Mouse (Mus musculus) thymus, postnatal 36 days (tissue): ENCODE data around the gene Eps8l2.
A peak's percentile ranks its signal among the peaks of the same experiment; 100 is the strongest.
"Not testable (repeated sequence)": the region's sequence is repeated elsewhere in the genome, so short reads cannot be mapped to it uniquely, and the experiment has no call there.

ENCODE experiments used
- DNase-seq, 2 experiments: peaks; one replicate each; pipeline ENCODE4 v3.0.0; 2022; ENCODE audit warnings: mixed read lengths in 2 of 2

Eps8l2 gene

DNA sequence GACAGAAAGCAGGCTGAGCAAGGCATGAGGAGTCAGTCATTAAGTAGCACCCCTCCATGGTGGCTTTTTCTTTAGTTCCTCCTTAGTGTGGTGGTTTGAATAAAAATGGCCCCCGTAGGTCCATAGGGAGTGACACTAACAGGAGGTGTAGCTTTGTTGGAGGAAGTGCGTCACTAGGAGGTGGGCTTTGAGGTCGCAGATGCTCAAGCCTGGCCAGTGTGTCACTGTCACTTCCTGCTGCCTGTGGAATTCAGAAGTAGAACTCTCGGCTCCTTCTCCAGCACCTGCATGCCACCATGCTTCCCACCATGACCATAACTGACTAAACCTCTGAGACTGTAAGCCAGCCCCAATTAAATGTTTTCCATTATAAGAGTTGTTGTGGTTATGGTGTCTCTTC, 28.7 kb downstream of the Eps8l2 start:
- no peak for DNase-seq

DNA sequence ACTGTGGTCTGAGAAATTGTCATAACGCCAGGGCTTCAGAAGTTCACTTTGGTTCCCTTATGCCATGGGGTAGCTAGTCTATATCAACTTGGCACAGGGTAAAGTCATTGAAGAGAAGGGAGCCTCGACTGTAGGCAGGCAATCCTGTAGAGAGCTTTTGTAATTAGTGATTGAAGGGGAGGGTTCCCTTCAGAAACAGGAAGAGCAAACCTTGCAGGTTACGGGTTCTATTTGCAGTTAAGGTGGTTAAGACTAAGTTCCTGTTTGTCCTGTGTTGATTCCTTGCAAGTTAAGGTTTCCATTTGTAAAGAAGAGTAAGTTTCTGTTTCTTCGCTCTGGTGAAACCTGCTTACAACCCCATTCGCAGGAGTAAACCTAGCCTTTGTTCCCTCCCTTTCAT, 31.2 kb downstream of the Eps8l2 start:
- DNase-seq, result no peak

DNA sequence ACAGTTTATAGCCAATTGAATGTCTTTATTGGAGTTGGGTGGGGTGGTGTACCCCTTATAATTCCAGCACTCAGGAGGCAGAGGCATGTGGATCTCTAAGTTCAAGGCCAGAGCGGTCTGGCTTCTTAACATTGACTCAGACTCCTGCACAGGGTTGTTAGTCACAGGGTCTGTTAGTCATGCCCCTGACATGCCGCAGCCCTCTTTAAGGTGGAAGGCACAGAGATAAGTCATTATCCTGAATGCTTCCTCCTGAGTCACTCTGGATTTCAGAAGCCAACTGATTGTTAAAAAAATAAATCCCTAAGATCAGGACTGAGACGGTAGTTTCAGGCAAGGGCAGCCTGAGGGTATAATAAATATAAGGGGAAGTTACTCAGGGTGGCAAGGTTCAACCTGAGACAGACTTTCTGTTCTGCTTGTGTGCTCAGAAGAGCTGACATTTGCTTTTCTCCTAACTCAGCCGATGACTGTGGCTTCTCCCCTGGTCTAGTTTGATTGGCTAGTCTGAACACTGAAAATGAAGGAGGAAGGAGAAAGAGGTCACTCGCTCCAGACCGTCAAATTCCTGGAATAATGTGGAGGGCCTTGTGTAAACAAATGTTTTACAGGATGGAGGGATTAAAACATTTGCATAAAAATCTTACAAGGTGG, 33.4 kb downstream of the Eps8l2 start:
- no peak for DNase-seq

DNA sequence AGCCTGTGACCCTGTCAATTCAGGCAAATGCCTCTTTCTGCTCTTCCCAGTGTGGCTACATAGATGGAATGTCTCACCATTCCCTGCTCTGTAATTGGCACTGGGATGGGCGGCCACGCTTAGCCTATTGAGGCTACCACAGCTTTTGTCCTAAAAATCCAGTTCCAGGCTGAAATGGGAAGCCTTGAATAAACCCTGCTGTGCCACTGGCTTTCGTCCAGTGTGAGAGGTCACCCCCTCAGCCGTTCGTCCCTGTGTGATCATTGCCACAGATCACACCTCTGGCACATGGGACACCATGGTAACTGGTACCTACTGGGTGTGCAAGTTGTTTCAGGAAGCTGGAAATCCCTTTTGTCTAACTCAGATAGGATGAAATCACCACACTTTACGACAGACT, 34.9 kb downstream of the Eps8l2 start:
- DNase-seq, result no peak

DNA sequence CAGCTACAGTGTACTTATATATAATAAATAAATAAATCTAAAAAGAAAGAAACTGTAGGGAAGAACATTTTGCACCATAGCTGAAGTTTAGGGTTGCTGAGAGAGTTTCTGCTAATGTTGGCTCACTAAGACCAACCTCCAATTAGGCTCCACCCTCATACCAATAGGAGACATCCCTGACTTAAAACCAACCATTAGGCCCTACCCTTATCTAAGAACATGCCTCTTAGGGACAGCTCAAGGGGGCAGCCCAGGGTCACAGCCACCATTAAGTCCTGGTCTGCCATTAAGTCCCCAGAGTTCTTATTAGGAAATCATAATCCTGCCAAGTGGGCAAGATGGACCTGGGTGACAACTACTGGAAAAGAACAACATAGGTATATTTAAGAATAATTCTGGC, 35.7 kb downstream of the Eps8l2 start:
- DNase-seq, result no peak

DNA sequence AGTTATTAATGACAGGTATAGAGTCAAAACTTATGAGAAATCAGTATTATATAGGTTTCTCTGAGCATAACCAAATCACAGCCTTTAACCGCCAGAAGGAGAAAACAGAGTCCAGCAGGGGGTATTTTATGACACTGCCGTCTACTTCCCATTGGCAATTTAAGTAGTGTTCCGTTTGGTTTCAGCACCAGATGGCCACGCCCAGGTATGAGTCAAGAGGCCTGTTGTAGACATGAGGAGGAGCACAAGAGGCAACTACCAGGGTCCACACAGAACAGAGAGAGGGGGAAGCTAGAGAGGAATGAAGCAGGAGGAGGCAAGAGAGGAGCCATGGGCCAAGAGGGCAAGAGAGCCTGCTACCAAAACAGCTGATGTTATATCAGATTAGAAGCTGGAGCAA, 40.9 kb downstream of the Eps8l2 start:
- DNase-seq, result no peak

DNA sequence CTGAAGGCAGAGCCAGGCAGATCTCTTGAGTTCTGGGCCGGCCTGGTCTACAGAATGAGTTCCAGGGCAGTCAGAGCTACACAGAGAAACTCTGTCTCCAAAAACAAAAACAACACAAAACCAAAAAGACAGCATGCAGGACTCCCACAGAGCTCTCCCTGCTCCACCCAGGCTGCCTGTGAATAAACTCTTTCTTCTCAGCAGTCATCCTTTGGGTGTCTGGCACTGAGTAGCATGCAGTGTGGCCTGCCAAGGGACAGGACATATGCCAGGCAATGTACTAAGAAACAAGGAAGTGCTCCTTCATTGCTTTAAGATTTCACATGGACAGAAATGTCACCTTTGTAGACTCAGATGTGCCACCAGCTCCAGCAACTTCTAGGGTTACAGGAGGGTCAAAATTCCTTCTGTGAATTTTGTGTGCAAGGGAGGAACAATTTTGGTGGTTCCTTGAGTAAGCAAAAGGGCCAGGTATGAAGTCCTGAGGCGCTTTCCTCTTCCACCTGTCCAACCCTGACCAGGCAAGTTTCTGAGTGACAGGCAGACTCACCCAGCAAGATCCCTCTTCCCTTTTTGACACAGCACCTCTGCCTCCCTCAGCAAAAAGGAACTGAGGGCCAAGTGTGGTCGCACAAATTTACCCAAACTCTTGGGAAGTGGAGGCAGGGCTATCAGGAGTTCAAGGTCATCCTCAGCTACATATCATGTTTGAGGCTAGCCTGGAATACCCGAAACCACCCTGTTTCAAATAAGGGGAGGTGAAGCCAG, 42.6 kb downstream of the Eps8l2 start:
- no peak for DNase-seq

DNA sequence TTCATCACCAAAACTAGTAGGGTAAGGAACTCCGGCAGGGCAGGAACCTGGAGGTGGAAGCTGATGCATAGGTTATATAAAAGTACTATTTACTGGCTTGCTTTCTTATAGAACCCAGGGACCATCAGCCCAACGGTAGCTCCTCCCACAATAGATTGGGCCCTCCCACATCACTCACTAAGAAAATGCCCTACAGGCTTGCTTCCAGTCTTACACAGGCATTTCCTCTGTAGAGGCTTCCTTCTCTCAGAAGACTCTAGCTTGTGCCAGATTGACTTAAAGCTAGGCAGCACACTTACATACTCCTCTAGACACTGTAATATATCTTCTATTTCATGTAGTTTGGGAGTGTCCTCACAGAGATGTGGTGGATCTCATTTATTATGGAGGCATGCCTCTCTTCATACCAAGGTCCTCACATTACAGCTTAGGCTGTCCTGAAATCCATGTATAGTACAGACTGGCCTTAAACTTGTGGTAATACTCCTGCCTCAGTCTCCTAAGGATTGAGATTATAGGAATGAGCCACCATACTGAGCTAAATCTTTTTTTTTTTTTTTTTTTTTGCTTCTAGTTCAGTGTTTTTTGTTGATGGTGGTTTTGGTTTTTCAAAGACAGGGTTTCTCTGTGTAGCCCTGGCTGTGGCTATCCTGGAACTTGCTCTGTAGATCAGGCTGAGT, 49.3 kb downstream of the Eps8l2 start:
- no peak for DNase-seq

DNA sequence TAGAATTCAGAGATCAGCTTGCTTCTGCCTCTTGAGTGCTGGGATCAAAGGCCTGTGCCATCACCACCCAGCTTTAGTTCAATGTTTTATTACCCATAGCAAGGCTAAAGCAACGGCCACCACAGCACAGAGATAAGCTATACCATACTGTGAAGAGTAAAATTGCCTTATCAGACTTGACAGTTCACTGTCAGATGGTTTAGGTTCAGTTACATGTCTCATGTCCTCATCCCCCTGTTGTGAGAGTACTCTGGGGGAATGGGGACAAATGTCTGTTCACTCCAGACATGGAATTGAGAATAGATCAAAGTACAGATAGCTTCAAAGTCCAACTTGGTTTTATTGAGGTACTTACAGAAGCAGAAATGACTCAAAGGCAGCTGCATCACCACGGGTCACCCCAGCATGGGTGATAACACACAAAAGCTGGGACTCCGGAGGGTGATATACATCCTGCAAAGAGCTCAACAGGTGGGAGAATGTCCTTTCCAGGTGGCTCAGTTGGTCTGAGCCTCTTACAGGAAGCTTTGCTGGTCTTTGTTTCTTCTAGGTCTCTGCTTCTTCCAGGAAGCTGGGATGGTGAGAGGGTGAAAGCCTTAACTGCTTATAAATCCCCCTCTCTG, 49.9 kb downstream of the Eps8l2 start:
- DNase-seq, result no peak

DNA sequence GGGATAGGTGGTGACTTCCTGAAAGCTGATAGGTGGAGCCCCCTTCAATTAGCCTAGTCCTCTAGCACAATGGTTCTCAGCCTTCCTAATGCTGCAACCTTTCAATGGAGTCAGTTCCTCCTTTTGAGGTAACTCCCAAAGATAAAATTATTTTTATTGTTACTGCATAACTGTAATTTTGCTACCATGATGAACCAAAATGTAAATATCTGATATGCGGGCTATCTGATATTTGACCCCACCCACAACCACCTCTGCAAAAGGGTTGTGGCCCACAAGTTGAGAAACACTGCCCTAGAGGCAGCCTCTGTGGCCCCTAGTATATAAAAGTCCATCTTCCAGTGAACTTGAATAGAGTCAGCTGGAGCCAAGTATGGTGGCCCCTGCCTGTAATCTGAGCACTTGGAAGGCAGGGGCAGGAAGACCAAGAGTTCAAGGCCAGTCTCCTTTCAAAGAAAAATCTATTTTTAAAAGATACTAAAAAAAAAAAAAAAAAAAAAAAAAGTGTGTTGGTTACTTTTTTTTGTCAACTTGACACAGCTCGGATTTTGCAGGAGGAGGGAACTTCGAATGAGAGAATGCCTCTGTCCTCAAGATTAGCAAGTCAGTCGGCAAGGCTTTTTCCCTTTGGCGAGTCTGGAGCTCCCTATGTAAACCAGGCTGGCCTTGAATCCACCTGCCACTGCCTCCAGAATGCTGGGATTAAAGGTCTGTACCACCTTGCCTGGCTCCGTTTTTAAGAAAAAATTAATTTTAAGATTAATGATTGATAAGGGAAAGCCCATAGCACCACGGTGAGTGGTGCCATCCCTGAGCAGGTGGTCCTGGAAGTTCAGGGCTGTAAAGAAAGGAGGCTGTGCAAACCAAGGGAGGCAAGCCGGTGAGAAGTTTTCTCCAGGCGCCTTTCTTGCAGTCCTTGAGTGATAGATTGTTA, 51.9 kb downstream of the Eps8l2 start:
- DNase-seq, result no peak

DNA sequence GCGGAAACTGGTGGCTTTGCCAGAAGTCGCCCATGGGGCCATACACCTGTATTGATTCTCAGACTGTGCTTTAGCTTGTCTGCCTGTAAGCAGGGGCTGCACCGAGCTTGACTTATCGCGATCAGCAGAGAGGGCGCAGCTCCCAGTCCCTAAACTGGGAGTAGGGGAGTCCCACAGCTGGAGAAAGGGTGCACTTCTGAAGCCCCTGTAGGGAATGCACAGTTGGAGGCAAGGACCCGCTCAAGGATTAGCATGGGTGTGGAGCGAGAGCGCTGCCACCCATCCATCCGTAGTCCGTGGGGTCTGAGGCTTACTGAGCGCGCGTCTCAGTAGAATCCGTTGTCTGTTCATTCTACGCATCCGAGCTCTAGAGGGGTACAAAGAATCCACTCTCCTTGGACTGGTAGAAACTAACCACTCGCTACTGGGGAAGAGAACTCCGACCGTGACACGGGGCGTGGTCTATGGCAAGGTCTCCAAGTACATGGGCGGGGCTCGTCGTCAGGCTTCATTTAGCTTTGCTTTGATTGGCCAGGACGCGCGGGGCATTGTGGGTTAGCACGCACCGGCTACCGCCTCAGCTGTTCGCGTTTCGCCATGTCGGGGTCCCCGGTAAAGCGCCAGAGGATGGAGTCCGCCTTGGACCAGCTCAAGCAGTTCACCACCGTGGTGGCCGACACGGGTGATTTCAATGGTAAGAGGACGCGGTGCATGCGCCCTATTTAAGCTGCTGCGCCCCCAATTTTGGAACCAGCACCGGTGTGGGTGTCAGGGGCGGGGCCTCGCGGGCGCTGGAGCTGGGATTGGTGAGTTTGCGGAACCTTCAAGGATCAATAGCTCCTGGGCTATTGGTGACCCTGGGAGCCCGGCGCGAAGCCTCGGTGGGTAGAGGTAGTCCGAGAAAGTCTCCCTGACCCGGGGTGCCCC, 53.2 kb downstream of the Eps8l2 start, which contains the start of gene Taldo1:
Gene Taldo1, plus strand, starts transcription at position 575 of the 927 bp plus-strand sequence.
- peak; percentile 97 for DNase-seq

DNA sequence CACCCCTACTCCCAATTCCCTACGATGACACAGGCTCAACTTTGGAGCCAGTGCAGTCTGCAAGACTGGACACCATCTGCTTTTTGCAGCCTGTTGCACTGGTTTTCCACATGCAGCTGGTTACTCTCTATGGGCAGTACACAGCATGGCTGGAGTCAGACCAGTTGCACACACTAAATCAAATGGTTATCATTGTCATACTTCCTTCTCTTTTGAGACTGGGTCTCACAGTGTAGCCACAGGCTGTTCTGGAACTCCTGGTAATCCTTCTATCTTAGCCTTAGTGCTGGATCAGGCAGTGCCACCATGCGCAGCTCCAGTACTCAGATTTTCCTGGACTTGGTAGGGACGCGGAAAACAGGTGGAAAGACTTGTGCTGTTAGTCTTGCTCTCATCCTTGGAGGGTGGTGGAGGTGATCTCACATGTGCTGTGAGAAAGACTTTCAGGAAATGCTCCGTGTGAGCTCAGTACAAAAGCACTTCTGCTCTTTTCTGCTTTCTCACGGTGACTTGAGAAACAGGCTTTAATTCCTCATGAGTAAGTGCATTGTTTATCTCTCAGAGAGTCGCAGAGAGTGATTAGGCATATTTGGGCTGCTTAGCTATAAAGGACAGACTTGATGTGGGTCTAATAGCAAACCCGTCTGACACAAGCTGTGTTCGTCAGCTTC, 54.0 kb downstream of the Eps8l2 start:
- DNase-seq, result no peak

DNA sequence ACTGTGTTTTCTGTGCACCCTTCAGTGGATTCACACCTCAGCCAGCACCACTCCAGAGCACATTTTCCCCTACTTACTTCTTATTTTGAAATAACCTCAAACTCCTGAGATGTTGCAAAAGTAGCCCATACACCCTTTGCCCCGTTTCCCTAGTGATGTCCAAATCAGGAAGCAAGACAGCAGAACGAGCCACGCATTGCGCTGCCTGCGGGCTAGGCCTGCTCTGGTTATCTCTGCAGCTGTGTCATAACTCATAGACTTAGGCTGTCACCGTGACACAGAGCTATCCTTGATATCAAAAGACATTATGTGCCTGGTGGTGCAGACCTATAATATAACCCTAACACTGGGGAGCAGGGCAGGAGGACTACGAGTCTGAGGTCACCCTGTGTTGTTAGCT, 55.5 kb downstream of the Eps8l2 start:
- DNase-seq, result no peak

DNA sequence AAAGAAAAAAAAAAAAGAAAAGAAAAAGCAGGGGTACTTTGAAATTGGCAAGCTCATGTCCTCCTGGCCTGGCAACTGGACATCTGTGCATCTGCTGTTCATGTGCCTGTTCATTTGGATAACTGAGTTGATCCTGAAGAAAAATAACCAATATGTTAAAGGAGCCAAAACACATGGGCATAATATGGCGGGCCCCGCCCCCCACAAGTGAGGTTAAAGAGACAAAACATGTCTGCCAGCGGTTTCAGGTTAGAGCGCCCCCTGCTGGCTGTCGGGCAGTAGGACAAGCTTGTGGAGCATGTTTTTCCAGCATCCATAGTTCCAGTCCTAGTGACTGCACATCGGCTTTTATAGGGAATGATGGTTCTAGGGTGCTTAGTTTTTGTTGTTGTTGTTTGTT, 56.1 kb downstream of the Eps8l2 start:
- DNase-seq, result peak; percentile 66 to 74

DNA sequence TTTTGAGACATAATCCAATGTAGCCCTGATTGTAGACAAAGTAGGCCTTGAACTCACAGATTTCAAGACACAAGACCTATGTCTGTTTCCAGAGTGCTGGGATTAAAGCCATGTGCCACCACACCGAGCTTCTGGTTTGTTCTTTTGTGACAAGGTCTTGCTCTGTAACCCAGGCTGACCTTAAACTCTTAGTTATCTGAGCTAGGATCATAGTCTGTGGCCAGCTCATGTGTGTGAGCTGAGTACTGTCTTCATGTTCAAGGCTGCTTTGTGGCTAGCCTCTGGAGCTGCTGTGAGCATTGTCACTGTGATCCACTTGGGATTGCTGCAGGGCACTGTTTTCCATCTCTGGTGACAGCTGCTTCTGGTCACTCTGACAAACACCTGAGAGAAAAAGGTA, 56.7 kb downstream of the Eps8l2 start:
- DNase-seq, result no peak

DNA sequence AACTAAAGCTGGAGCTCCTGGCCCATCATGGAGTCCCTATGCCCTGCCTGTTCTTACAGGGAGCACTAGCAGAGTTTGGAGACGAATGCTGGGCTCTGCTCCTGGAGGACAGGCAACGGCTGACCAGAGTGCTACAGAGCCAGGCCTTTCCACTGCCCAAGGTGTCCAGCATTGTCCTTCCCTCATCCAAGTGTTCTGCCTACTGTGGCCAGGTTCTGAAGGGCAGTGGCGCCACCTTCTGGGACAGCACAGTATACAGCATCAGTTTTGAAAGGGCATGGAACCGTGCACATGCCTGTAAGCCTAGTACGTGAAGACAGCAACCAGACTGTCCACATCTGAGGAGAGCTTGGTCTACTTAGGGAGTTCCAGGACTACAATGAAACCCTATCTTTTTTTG, 64.6 kb downstream of the Eps8l2 start:
- DNase-seq, result peak; percentile 51 to 52

DNA sequence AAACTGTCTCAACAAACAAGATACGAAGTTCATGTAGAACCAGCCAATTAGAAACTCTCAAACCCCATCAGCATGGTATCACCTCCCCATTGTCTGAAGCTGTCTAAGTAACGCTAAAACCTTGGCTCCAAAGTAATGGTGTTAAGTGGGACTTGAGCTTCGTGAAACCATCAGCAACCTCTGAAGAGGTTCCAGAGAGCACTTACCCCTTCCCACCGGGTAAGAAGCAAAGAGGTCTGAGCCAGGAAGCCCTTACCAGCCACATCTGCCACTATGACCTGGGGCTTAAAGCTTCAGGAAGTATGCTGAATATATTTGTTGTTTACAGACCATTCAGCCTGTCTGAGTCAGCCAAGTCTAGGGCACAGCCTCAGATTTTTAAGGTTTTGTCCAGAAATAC, 66.8 kb downstream of the Eps8l2 start:
- no peak for DNase-seq

DNA sequence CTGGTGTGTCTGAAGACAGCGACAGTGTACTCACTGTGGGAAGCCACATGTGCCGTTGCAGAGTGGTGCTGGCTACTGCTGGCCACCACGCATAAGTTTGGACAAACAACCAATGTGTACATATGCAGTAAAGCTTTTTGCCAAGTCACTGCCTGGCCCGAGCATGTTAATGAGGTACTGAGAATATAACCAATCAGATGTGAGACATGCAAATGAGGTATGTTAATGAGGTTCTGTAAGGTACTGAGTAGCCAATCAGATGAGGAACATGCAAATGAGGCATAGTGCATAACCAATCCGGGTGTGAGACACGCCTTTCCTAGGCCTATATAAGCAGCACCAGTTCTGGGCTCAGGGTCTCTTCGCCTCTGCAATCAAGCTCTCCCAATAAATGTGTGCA, 69.0 kb downstream of the Eps8l2 start:
- not testable (repeated sequence) for DNase-seq

DNA sequence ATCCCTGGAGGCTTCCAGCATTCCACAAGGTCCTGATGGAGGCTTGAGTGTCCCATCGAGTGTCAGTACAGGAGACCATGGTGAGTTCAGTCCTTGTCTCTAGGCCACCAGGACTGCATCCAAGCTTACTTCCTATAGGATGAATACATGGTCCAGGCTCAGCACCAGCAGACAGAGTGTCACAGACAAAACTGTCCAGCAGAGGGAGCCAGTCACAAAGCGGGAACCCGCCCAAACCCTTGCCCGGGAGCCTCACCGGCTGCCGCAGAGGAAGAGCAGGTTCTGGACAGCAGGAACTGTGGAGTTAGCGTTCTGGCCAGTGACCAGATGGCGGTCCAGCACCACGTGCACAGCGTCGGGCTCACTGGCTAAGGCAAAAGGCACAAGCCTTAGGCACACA, 70.2 kb downstream of the Eps8l2 start:
- peak; percentile 74 to 78 for DNase-seq

DNA sequence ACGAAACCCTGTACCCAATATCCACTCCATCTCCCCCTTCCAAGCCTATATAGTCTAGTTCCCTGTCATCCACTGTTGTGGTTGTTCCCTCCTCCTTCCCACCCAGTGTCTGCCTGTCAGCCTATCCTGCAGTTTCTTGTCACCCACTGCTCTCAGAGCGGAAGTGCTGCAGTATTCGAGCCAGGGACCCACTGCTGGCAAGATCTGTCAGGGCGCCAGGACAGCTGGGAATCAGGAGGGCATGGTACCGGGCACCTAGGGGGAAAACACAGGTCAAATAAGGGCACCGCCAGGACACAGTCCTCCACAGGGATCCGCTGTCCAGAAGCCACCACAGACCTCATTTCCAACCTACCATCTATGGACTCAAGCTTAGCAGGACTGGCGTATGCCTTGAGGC, 72.0 kb downstream of the Eps8l2 start:
- DNase-seq, result peak in 1 of 2 experiments; percentile 7

DNA sequence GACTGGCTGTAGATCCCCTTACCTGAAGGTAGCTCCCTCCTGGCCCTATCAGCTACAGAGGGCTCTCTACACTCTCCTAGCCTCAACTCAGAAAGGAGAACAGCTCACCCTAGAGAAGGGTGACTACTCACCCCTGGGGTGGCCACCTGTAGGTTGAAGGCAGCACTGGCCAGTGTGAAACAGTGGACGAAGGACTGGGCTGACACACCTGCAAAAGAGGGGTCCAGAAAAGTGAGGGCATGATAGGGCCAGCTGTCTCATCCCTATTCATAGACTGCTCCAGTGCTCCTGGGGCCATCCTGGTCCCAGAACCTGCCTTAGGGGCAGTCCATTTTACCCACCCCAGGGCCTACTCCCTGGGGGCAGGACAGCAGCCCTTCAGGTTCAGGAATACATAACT, 73.0 kb downstream of the Eps8l2 start:
- peak in 1 of 2 experiments; percentile 8 for DNase-seq
